Mouse (Mus musculus): ENCODE results near the gene Gm19935.

GRCm38 (mm10) chr8:90833628-90834320 lies 16.6 kb upstream of the Gm19935 start:
- TF ChIP-seq CTCF (IDR thresholded peaks at IDR 0.05; ENCODE audit: extremely low read depth, insufficient read depth, low read length) (no peak), POLR2A (IDR thresholded peaks at IDR 0.05; ENCODE audit: extremely low read depth, insufficient read depth, low read length) (no peak)
